Mouse (Mus musculus) embryo, embryonic 11.5 days (tissue): ENCODE data around the gene Zfp2.

Experiments
- DNase-seq: peaks from one replicate; pipeline ENCODE4 v3.0.0-alpha.2; 2012; ENCODE audit warnings: low read depth, low spot score

Gene Zfp2

GRCm38 (mm10) chr11:50878641-50879040 is 37.3 kb downstream of the Zfp2 start:
- DNase-seq: no peak

GRCm38 (mm10) chr11:50850989-50851601 is 64.9 kb downstream of the Zfp2 start:
- DNase-seq: peak; percentile 4

- DNase-seq: no peak
Measured at GRCm38 (mm10) chr11:50850177-50850735, 65.7 kb downstream of the Zfp2 start, which contains the start of gene Grm6. TSS of gene Grm6 (plus strand) at chr11:50850685.

- no peak for DNase-seq
Measured at GRCm38 (mm10) chr11:50849310-50849709, 66.7 kb downstream of the Zfp2 start.
